Mouse (Mus musculus) G1E (cell line): Measurements from ENCODE around the gene Ube3b.

Experiments
- CTCF ChIP-seq: IDR thresholded peaks from 2 replicates; pipeline ENCODE4 v1.5.1; 2012; ENCODE audit warnings: low read depth, low read length, inconsistent platforms, mixed read lengths
- GATA1 ChIP-seq: IDR thresholded peaks from 2 replicates; pipeline ENCODE4 v1.6.1; 2012; ENCODE audit warnings: borderline replicate concordance, low read length, inconsistent platforms, mixed read lengths
- POLR2AphosphoS5 ChIP-seq: IDR thresholded peaks from 2 replicates; pipeline ENCODE4 v1.6.1; 2012; ENCODE audit warnings: low read depth, low read length, inconsistent platforms; ENCODE audit not compliant: insufficient replicate concordance

DNA sequence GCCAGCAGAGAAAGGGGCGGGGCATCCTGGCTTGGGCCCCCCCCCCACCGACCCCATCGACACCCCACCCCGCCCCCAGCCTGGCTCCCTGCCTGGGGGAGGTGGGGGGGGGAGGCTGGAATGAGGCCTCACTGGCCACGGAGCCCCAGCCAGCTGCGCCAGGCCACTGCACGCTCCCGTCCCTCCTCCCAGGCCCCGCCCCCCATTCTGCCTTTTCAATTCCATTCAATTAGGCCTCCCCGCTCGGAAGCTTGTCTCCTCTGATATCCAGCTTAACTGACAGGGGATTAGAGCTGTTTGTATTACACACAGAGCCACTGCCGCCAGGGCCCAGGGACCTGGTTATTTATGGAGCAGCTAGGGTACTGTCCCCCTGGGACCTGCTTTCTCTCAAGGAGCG is 87.0 kb downstream of the Ube3b start:
- TF ChIP-seq CTCF (no peak), POLR2AphosphoS5 (no peak), GATA1 (no peak)
